Mouse (Mus musculus) limb, embryonic 10.5 days (tissue): ENCODE data around the gene Naa25. TPM values are rescaled to one million over a fixed set of nuclear protein-coding genes. Genes with fewer than 3 reads are reported as not detected.
A peak's percentile ranks its signal among the peaks of the same experiment; 100 is the strongest.

Experiments used
- DNase-seq: peaks from one replicate; pipeline ENCODE4 v3.0.0-alpha.2; 2017; ENCODE audit warnings: low spot score
- H3K27ac ChIP-seq: fragments of 300-500 bp; sonication (generic); 2 replicates; pipeline ENCODE4 v1.5.1; 2016; ENCODE audit warnings: mild to moderate bottlenecking
- H3K27me3 ChIP-seq: fragments of 300-500 bp; sonication (generic); 2 replicates; pipeline ENCODE4 v1.6.1; 2016; ENCODE audit warnings: low read depth, mild to moderate bottlenecking; ENCODE audit not compliant: poor library complexity, severe bottlenecking
- H3K36me3 ChIP-seq: fragments of 300-500 bp; sonication (generic); 2 replicates; pipeline ENCODE4 v1.6.1; 2016; ENCODE audit warnings: mild to moderate bottlenecking, moderate library complexity
- H3K4me1 ChIP-seq: fragments of 300-500 bp; sonication (generic); 2 replicates; pipeline ENCODE4 v1.6.1; 2016
- H3K4me3 ChIP-seq: fragments of 300-500 bp; sonication (generic); 2 replicates; pipeline ENCODE4 v1.5.1; 2016; ENCODE audit warnings: mild to moderate bottlenecking, moderate library complexity
- H3K9me3 ChIP-seq: fragments of 300-500 bp; sonication (generic); replicated peaks from 2 replicates; pipeline ENCODE4 v1.6.1; 2016; ENCODE audit warnings: mild to moderate bottlenecking
- WGBS: fragments of 180-500 bp; shearing (Covaris S2); methylation state at CpG from one replicate; pipeline ENCODE4 v1.1.7; 2016; 5-methylcytosine and 5-hydroxymethylcytosine counted together
- polyA plus RNA-seq: library from polyadenylated mRNA; unstranded; fragments of >200 nt; fragmentation: Nextera tagmentation; extraction: Ambion mirVana; gene quantifications from 2 replicates; pipeline ENCODE4 v1.2.1, GENCODE M21; 2016

The Naa25 gene
- polyA plus RNA-seq, 1 experiment from 2014 or later, result 47.0 TPM

GRCm38 (mm10) chr5:121399540-121399939 is 1.8 kb downstream of the Naa25 start:
- peaks cover 49% of the 10 kb centered on the region for H3K36me3 ChIP-seq
- no peaks in the 10 kb centered on the region for H3K9me3 ChIP-seq
- H3K4me1 ChIP-seq, result peaks cover 21% of the 10 kb centered on the region
- H3K4me3 ChIP-seq, result peak overlapping the region; percentile 76; the same call in 1 of the 2 replicates
- no peaks in the 10 kb centered on the region for H3K27me3 ChIP-seq
- 91% methylated on average over 5 of the region's 5 CpGs for WGBS
- no peak for DNase-seq
- H3K27ac ChIP-seq, result no peak overlapping the region

- no peak for DNase-seq
- 82% methylated on average over 5 of the region's 5 CpGs for WGBS
Observed at GRCm38 (mm10) chr5:121400064-121400463, 2.3 kb downstream of the Naa25 start.

GRCm38 (mm10) chr5:121400849-121401248 is 3.1 kb downstream of the Naa25 start:
- H3K27ac ChIP-seq, result no peak overlapping the region
- no peaks in the 10 kb centered on the region for H3K9me3 ChIP-seq
- H3K4me3 ChIP-seq, result no peak overlapping the region
- H3K36me3 ChIP-seq, result peaks cover 62% of the 10 kb centered on the region
- WGBS, result 92% methylated on average over 5 of the region's 5 CpGs
- peaks cover 21% of the 10 kb centered on the region for H3K4me1 ChIP-seq
- no peak for DNase-seq
- no peaks in the 10 kb centered on the region for H3K27me3 ChIP-seq

More at GRCm38 (mm10) chr5:121400064-121400463, 2.3 kb downstream of the Naa25 start:
- Histone ChIP-seq H3K36me3 (peaks cover 54% of the 10 kb centered on the region), H3K27ac (no peak overlapping the region), H3K9me3 (no peaks in the 10 kb centered on the region), H3K4me3 (no peak overlapping the region), H3K27me3 (no peaks in the 10 kb centered on the region), H3K4me1 (peaks cover 21% of the 10 kb centered on the region)

GRCm38 (mm10) chr5:121407856-121408255 is 10.1 kb downstream of the Naa25 start:
- H3K27me3 ChIP-seq, result no peaks in the 10 kb centered on the region
- H3K9me3 ChIP-seq, result no peaks in the 10 kb centered on the region
- DNase-seq, result no peak
- H3K27ac ChIP-seq, result no peak overlapping the region
- H3K4me3 ChIP-seq, result no peak overlapping the region
- H3K4me1 ChIP-seq, result no peaks in the 10 kb centered on the region
- 93% methylated on average over 8 of the region's 8 CpGs for WGBS
- H3K36me3 ChIP-seq, result peaks cover 98% of the 10 kb centered on the region

DNA sequence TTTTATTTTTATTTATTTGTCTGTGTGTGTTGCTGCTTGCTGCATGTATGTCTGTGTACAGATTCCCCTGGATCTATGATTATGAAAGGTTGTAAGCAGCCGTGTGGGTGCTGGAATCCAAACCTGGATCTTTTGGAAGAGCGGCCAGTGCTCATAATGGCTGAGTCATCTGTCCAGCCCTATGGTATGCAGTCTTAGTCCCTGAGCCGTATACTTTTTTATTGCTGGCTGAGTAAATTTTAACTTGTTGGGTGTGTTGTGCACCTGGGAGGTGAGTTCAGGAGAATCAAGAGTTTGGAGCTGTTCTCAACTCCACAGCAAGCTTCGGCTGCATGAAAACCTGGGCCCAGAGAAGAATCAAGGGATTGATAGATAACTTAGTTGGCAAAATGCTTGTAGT is 13.2 kb downstream of the Naa25 start:
- H3K9me3 ChIP-seq, result no peaks in the 10 kb centered on the region
- DNase-seq, result no peak
- H3K4me1 ChIP-seq, result no peaks in the 10 kb centered on the region
- H3K27ac ChIP-seq, result no peak overlapping the region
- H3K4me3 ChIP-seq, result no peak overlapping the region
- peaks cover 99% of the 10 kb centered on the region for H3K36me3 ChIP-seq
- 91% methylated on average over 4 of the region's 4 CpGs for WGBS
- H3K27me3 ChIP-seq, result no peaks in the 10 kb centered on the region

- no peaks in the 10 kb centered on the region for H3K9me3 ChIP-seq
- 94% methylated on average over 9 of the region's 9 CpGs for WGBS
- H3K4me1 ChIP-seq, result no peaks in the 10 kb centered on the region
- DNase-seq, result no peak
- H3K27ac ChIP-seq, result no peak overlapping the region
- no peaks in the 10 kb centered on the region for H3K27me3 ChIP-seq
- no peak overlapping the region for H3K4me3 ChIP-seq
- peaks cover 100% of the 10 kb centered on the region for H3K36me3 ChIP-seq
Observed at GRCm38 (mm10) chr5:121420721-121421120, 23.0 kb downstream of the Naa25 start.

DNA sequence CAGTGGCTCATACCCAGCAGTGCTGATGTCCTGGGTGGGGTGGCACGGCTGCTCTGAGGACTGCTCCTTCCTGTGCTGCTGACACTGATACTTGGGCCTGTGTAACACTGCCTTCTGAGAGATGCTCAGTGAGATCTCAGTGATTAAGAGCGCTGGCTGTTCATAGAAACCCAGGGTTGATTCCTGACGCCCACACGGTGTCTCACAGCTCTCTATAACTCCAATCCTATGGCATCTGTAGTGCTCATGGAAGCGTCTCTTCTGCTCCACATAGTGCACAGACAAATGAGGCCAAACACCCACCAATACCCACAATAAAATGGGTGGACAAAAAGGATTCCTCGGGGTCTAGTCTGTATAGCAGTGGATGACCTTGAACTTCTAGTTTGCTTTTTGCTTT is 25.1 kb downstream of the Naa25 start:
- H3K4me1 ChIP-seq, result no peaks in the 10 kb centered on the region
- H3K36me3 ChIP-seq, result peaks cover 100% of the 10 kb centered on the region
- H3K27ac ChIP-seq, result no peak overlapping the region
- H3K27me3 ChIP-seq, result no peaks in the 10 kb centered on the region
- no peak overlapping the region for H3K4me3 ChIP-seq
- no peaks in the 10 kb centered on the region for H3K9me3 ChIP-seq
- 95% methylated on average over 6 of the region's 6 CpGs for WGBS
- no peak for DNase-seq

- H3K4me1 ChIP-seq, result no peaks in the 10 kb centered on the region
- no peaks in the 10 kb centered on the region for H3K9me3 ChIP-seq
- H3K27ac ChIP-seq, result no peak overlapping the region
- H3K4me3 ChIP-seq, result no peak overlapping the region
- no peak for DNase-seq
- peaks cover 100% of the 10 kb centered on the region for H3K36me3 ChIP-seq
- H3K27me3 ChIP-seq, result no peaks in the 10 kb centered on the region
- 87% methylated on average over 10 of the region's 10 CpGs for WGBS
Observed at GRCm38 (mm10) chr5:121423297-121423696, 25.6 kb downstream of the Naa25 start.

GRCm38 (mm10) chr5:121428954-121429353 is 31.2 kb downstream of the Naa25 start:
- H3K4me1 ChIP-seq, result no peaks in the 10 kb centered on the region
- no peak overlapping the region for H3K27ac ChIP-seq
- WGBS, result 97% methylated on average over 3 of the region's 3 CpGs
- DNase-seq, result no peak
- peaks cover 100% of the 10 kb centered on the region for H3K36me3 ChIP-seq
- H3K4me3 ChIP-seq, result no peak overlapping the region
- H3K27me3 ChIP-seq, result no peaks in the 10 kb centered on the region
- no peaks in the 10 kb centered on the region for H3K9me3 ChIP-seq

DNA sequence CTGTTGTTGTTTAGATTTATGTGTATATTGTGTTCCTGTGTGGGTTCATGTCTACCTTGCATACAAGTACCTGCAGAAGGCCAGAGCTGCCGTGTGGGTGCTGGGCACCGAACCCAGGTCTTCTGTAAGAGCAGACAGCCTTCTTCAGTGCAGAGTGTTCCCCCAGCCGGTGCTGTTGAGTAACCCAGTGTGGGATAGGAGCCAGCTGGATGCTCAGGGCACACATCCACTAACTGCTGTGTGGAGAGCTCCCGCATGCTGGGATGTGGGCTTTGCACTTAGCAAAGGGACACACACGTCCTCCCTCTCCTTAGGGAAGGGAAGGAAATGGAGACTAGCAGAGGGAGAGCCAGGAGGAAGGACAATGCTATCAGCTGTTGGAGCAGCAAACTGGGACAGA is 40.4 kb downstream of the Naa25 start:
- Histone ChIP-seq H3K4me3 (no peak overlapping the region), H3K27me3 (no peaks in the 10 kb centered on the region), H3K9me3 (no peaks in the 10 kb centered on the region), H3K27ac (no peak overlapping the region), H3K4me1 (no peaks in the 10 kb centered on the region), H3K36me3 (peaks cover 100% of the 10 kb centered on the region)
- DNase-seq, result no peak
- 94% methylated on average over 5 of the region's 5 CpGs for WGBS

GRCm38 (mm10) chr5:121438756-121439155 is 41.0 kb downstream of the Naa25 start:
- Histone ChIP-seq H3K4me3 (no peak overlapping the region), H3K36me3 (peaks cover 100% of the 10 kb centered on the region), H3K27ac (no peak overlapping the region), H3K4me1 (no peaks in the 10 kb centered on the region), H3K9me3 (no peaks in the 10 kb centered on the region), H3K27me3 (no peaks in the 10 kb centered on the region)
- no peak for DNase-seq
- WGBS, result 96% methylated on average over 11 of the region's 11 CpGs

DNA sequence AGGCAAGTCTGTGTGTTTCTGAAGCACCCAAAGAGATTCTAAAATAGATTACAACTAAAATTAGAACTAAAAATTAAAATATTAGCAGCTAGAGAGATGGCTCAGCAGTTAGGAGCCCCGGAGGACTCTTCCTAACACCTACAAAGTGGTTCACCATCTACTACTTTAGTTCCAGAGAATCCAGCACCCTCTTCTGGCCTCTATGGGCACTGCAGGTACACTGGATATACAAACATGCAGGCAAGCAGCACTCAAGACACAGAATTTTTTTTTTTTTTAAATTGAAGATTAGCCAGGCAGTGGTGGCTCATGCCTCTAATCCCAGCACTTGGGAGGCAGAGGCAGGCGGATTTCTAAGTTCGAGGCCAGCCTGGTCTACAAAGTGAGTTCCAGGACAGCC is 45.8 kb downstream of the Naa25 start:
- peaks cover 100% of the 10 kb centered on the region for H3K36me3 ChIP-seq
- DNase-seq, result peak; percentile 49

DNA sequence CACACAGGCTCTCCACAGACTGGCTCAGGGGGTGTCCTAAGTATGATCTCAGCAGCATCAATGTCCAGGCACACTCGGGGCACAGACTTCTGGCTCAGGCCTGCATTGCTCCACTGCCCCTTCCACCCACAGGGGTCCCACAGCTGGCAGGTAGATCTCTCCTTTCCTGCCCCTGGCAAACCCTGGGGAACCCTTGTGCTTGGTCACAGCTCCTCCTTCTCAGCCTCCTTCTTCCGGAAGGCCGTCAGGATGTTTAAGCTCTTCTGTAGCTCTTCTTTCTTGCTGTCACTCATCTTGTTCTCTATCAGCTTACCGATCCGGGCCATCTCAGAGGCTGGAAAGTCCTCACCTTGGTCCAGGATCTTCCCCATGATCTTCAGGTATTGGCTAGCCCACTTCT is 47.1 kb downstream of the Naa25 start:
- H3K9me3 ChIP-seq, result no peaks in the 10 kb centered on the region
- H3K27ac ChIP-seq, result no peak overlapping the region
- no peak for DNase-seq
- H3K36me3 ChIP-seq, result peaks cover 100% of the 10 kb centered on the region
- no peak overlapping the region for H3K4me3 ChIP-seq
- no peaks in the 10 kb centered on the region for H3K27me3 ChIP-seq
- H3K4me1 ChIP-seq, result 0 out of 2 replicates have a peak, but pooled peaks cover 3% of the 10 kb centered on the region
- WGBS, result 94% methylated on average over 5 of the region's 5 CpGs

More for the DNA sequence above, 45.8 kb downstream of the Naa25 start:
- Histone ChIP-seq H3K27me3 (no peaks in the 10 kb centered on the region), H3K4me3 (no peak overlapping the region), H3K27ac (no peak overlapping the region), H3K9me3 (no peaks in the 10 kb centered on the region), H3K4me1 (no peaks in the 10 kb centered on the region)
- 93% methylated on average over 3 of the region's 3 CpGs for WGBS

GRCm38 (mm10) chr5:121448450-121448849 is 50.7 kb downstream of the Naa25 start:
- WGBS, result 93% methylated on average over 3 of the region's 3 CpGs
- Histone ChIP-seq H3K9me3 (no peaks in the 10 kb centered on the region), H3K4me3 (no peak overlapping the region), H3K4me1 (peaks cover 24% of the 10 kb centered on the region), H3K27ac (no peak overlapping the region), H3K27me3 (no peaks in the 10 kb centered on the region), H3K36me3 (peaks cover 67% of the 10 kb centered on the region)
- DNase-seq, result no peak
